Mouse (Mus musculus) MEL (cell line): Measurements from ENCODE around the gene Jag2. TPM values are rescaled to one million over a fixed set of nuclear protein-coding genes. Genes with fewer than 3 reads are reported as not detected.

Source experiments
- DNase-seq: peaks from one replicate; pipeline ENCODE4 v3.0.0; 2011; ENCODE audit warnings: low read depth, low spot score
- H3K27ac ChIP-seq: 2 replicates; pipeline ENCODE4 v1.5.1; 2012; ENCODE audit warnings: low read depth, mild to moderate bottlenecking, control low read depth, low read length, moderate library complexity; ENCODE audit not compliant: control insufficient read depth
- H3K27me3 ChIP-seq, 2 experiments: fragments of 150-350 bp in 1 of 2; sonication (generic) in 1 of 2; 2 replicates each; pipeline ENCODE4 v1.6.1; 2012; ENCODE audit warnings: low read length in 2 of 2, mild to moderate bottlenecking in 2 of 2, improper control_type of control experiment in 1 of 2, moderate library complexity in 1 of 2; ENCODE audit not compliant: insufficient read depth in 2 of 2, control insufficient read depth in 1 of 2
- H3K36me3 ChIP-seq, 2 experiments: 2 replicates each; pipeline ENCODE4 v1.6.1; 2012 to 2014; ENCODE audit warnings: low read length in 2 of 2, improper control_type of control experiment in 1 of 2, inconsistent platforms in 1 of 2, mild to moderate bottlenecking in 1 of 2; ENCODE audit not compliant: insufficient read depth in 2 of 2, control insufficient read depth in 1 of 2
- H3K4me1 ChIP-seq, 2 experiments: fragments of 150-350 bp in 1 of 2; sonication (generic) in 1 of 2; 2 replicates each; pipeline ENCODE4 v1.6.1; 2012; ENCODE audit warnings: low read length in 2 of 2, improper control_type of control experiment in 1 of 2, mild to moderate bottlenecking in 1 of 2; ENCODE audit not compliant: insufficient read depth in 2 of 2, control insufficient read depth in 1 of 2
- H3K4me3 ChIP-seq, 2 experiments: fragments of 150-350 bp in 1 of 2; sonication (generic) in 1 of 2; 2 replicates each; pipeline ENCODE4 v1.5.1; 2012; ENCODE audit warnings: low read depth in 2 of 2, low read length in 2 of 2, mild to moderate bottlenecking in 2 of 2, moderate library complexity in 2 of 2, control low read depth in 1 of 2, improper control_type of control experiment in 1 of 2; ENCODE audit not compliant: control insufficient read depth in 1 of 2, insufficient read depth in 1 of 2
- H3K79me2 ChIP-seq: 2 replicates; pipeline ENCODE4 v1.6.1; 2012; ENCODE audit warnings: mild to moderate bottlenecking, low read length, moderate library complexity; ENCODE audit not compliant: control insufficient read depth, poor library complexity, insufficient read depth
- H3K9ac ChIP-seq: 2 replicates; pipeline ENCODE4 v1.6.1; 2012; ENCODE audit warnings: low read depth, mild to moderate bottlenecking, control low read depth, low read length, moderate library complexity; ENCODE audit not compliant: control insufficient read depth, poor library complexity, severe bottlenecking
- H3K9me3 ChIP-seq: fragments of 150-350 bp; sonication (generic); replicated peaks from 2 replicates; pipeline ENCODE4 v1.6.1; 2012; ENCODE audit warnings: mild to moderate bottlenecking, low read length, improper control_type of control experiment, moderate library complexity; ENCODE audit not compliant: insufficient read depth
- CTCF ChIP-seq, 3 experiments: IDR thresholded peaks in 2 of 3; conservative IDR thresholded peaks in 1 of 3; 2 replicates each; pipeline ENCODE4 v1.5.1; 2011 to 2012; ENCODE audit warnings: low read length in 3 of 3, low read depth in 2 of 3, mild to moderate bottlenecking in 2 of 3, improper control_type of control experiment in 1 of 3, inconsistent platforms in 1 of 3, mixed read lengths in 1 of 3, moderate library complexity in 1 of 3; ENCODE audit not compliant: control insufficient read depth in 1 of 3, insufficient read depth in 1 of 3, poor library complexity in 1 of 3, severe bottlenecking in 1 of 3
- EP300 ChIP-seq, 2 experiments: IDR thresholded peaks; 2 replicates each; pipeline ENCODE4 v1.6.1; 2011; ENCODE audit warnings: improper control_type of control experiment in 2 of 2, low read length in 2 of 2, low read depth in 1 of 2, mild to moderate bottlenecking in 1 of 2
- GABPA ChIP-seq: IDR thresholded peaks from 2 replicates; pipeline ENCODE4 v1.6.1; 2012; ENCODE audit warnings: low read depth, mild to moderate bottlenecking, inconsistent platforms, low read length, improper control_type of control experiment, moderate library complexity
- MAZ ChIP-seq: IDR thresholded peaks from 2 replicates; pipeline ENCODE4 v1.6.1; 2012; ENCODE audit warnings: low read depth, mild to moderate bottlenecking, inconsistent platforms, low read length, improper control_type of control experiment
- MYB ChIP-seq: IDR thresholded peaks from 2 replicates; pipeline ENCODE4 v1.6.1; 2011; ENCODE audit warnings: mild to moderate bottlenecking, low read depth, low read length, improper control_type of control experiment
- NELFE ChIP-seq: IDR thresholded peaks from 2 replicates; pipeline ENCODE4 v1.6.1; 2011; ENCODE audit warnings: low read depth, low read length, improper control_type of control experiment
- NRF1 ChIP-seq: IDR thresholded peaks from 2 replicates; pipeline ENCODE4 v1.6.1; 2014; ENCODE audit warnings: low read depth, mild to moderate bottlenecking, inconsistent platforms, low read length, improper control_type of control experiment, moderate library complexity; ENCODE audit not compliant: poor library complexity, insufficient read depth, severe bottlenecking
- POLR2A ChIP-seq, 2 experiments: IDR thresholded peaks; 2 replicates each; pipeline ENCODE4 v1.6.1; 2011 to 2012; ENCODE audit warnings: low read length in 2 of 2, mild to moderate bottlenecking in 2 of 2, control low read depth in 1 of 2, improper control_type of control experiment in 1 of 2, low read depth in 1 of 2, moderate library complexity in 1 of 2; ENCODE audit not compliant: control insufficient read depth in 1 of 2, insufficient read depth in 1 of 2, poor library complexity in 1 of 2
- POLR2AphosphoS2 ChIP-seq: IDR thresholded peaks from 2 replicates; pipeline ENCODE4 v1.6.1; 2011; ENCODE audit warnings: low read length, improper control_type of control experiment
- POLR2AphosphoS5 ChIP-seq: IDR thresholded peaks from 2 replicates; pipeline ENCODE4 v1.6.1; 2012; ENCODE audit warnings: low read depth, borderline replicate concordance, mild to moderate bottlenecking, inconsistent platforms, low read length, moderate library complexity, mixed read lengths
- RAD21 ChIP-seq: IDR thresholded peaks from 2 replicates; pipeline ENCODE4 v1.6.1; 2011; ENCODE audit warnings: mild to moderate bottlenecking, low read depth, low read length, improper control_type of control experiment
- SIN3A ChIP-seq: IDR thresholded peaks from 2 replicates; pipeline ENCODE4 v1.6.1; 2012; ENCODE audit warnings: low read length, improper control_type of control experiment, inconsistent platforms
- SMC3 ChIP-seq: IDR thresholded peaks from 2 replicates; pipeline ENCODE4 v1.6.1; 2011; ENCODE audit warnings: low read depth, low read length, improper control_type of control experiment
- TBP ChIP-seq: IDR thresholded peaks from 2 replicates; pipeline ENCODE4 v1.8.0; 2011; ENCODE audit warnings: low read depth, low read length, improper control_type of control experiment
- TCF12 ChIP-seq: IDR thresholded peaks from 2 replicates; pipeline ENCODE4 v1.6.1; 2014; ENCODE audit warnings: low read depth, mild to moderate bottlenecking, inconsistent platforms, low read length, improper control_type of control experiment, moderate library complexity
- ZC3H11A ChIP-seq: IDR thresholded peaks from 2 replicates; pipeline ENCODE4 v1.6.1; 2012; ENCODE audit warnings: low read depth, mild to moderate bottlenecking, inconsistent platforms, low read length, improper control_type of control experiment
- ZNF384 ChIP-seq: IDR thresholded peaks from 2 replicates; pipeline ENCODE4 v1.6.1; 2012; ENCODE audit warnings: low read depth, mild to moderate bottlenecking, inconsistent platforms, low read length, improper control_type of control experiment
- polyA plus RNA-seq, 2 experiments: library from polyadenylated mRNA; stranded (reverse) in 1 of 2; unstranded in 1 of 2; fragments of >175 nt in 1 of 2; fragments of >200 nt in 1 of 2; gene quantifications; 2 replicates each; pipeline versions ENCODE4 v1.2.1 to v1.2.4; 2012; ENCODE audit warnings: low replicate concordance in 2 of 2, low read depth in 1 of 2; ENCODE audit not compliant: insufficient read length in 2 of 2, insufficient read depth in 1 of 2, missing spikeins in 1 of 2
- total RNA-seq: library from RNA; depleted of rRNA; stranded (reverse); fragments of 300-350 nt; gene quantifications from 2 replicates; pipeline ENCODE4 v1.2.3, GENCODE M21; 2012

Jag2 gene
- total and polyA plus RNA-seq, 3 experiments, result 1.0 to 3.9 TPM; not detected in 1

DNA sequence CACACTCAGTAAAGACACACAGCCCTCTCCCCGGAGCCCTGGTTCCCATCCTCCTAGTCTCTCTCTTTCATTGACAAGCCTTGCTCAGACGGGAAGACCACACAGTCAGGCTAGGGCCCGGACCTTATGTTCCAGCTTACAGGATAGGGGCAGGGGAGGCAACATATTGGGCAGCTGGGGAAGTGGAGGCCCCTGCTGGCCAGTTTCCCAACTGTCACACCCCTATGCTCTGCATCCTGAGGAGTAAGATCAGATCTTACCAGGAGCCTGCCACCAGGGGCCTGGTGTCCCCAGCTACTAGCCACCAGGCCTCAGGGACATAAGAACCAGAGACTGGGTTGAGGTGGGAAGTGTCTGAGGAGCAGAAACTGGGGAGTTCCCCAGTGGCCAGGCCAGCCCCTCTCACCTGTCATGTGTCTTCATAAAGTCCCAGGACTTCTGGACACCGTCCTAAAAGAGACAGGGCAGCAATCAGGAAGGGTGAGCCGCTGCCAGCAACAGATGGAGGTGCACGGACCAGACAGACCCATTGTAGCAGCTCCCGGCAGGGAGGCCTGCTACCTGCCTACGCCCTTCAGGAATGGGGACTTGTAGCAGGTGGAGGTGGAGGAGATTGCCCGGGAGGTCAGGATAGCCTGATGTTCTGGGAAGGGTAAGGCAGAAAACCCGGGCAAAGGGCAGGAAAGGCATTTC, 9.4 kb upstream of the Jag2 start:
- no peak for TF ChIP-seq NELFE
- TF ChIP-seq SMC3, result peak; percentile 52
- peak; percentile 58 for TF ChIP-seq RAD21
- no peak for TF ChIP-seq ZC3H11A
- 0 out of 2 replicates have a peak, but pooled peaks have one; percentile 21 for TF ChIP-seq SIN3A
- TF ChIP-seq POLR2AphosphoS5, result no peak
- peak; percentile 62 to 73 (median 71) for TF ChIP-seq CTCF (IDR thresholded peaks at IDR 0.05 in 2 of 3, conservative IDR thresholded peaks at IDR 0.05 in 1 of 3; ENCODE audit: control insufficient read depth in 1 of 3, insufficient read depth in 1 of 3, low read depth in 2 of 3, low read length in 3 of 3, poor library complexity in 1 of 3, severe bottlenecking in 1 of 3)
- no peak for TF ChIP-seq TCF12
- peak; percentile 69 for DNase-seq
- peaks cover 9 to 14% of the 10 kb centered on the region in 2 experiments for H3K4me1 ChIP-seq
- H3K4me3 ChIP-seq, result no peak overlapping the region
- H3K9me3 ChIP-seq, result no peaks in the 10 kb centered on the region
- peaks cover 0 to 6% of the 10 kb centered on the region in 2 experiments; a peak in 2 of 4 replicates for H3K36me3 ChIP-seq
- no peak overlapping the region for H3K9ac ChIP-seq
- no peaks in the 10 kb centered on the region for H3K27me3 ChIP-seq
- H3K27ac ChIP-seq, result no peak overlapping the region
- peaks cover 3% of the 10 kb centered on the region; the same call in 1 of the 2 replicates for H3K79me2 ChIP-seq

- no peak overlapping the region for H3K4me3 ChIP-seq
- H3K36me3 ChIP-seq, result peaks cover 0 to 6% of the 10 kb centered on the region in 2 experiments; a peak in 2 of 4 replicates
- no peaks in the 10 kb centered on the region for H3K9me3 ChIP-seq
- peaks cover 9 to 14% of the 10 kb centered on the region in 2 experiments for H3K4me1 ChIP-seq
- no peaks in the 10 kb centered on the region for H3K27me3 ChIP-seq
- no peak overlapping the region for H3K27ac ChIP-seq
- TF ChIP-seq NRF1 (no peak), POLR2A (IDR thresholded peaks at IDR 0.05; ENCODE audit: control insufficient read depth in 1 of 2, insufficient read depth in 1 of 2, low read depth in 1 of 2, low read length in 2 of 2, poor library complexity in 1 of 2) (no peak), GABPA (no peak), ZNF384 (no peak), POLR2AphosphoS2 (no peak), TBP (no peak), MAZ (no peak), EP300 (IDR thresholded peaks at IDR 0.05; ENCODE audit: low read depth in 1 of 2, low read length in 2 of 2) (no peak), MYB (no peak)
- DNase-seq, result no peak
- H3K9ac ChIP-seq, result no peak overlapping the region
- H3K79me2 ChIP-seq, result peaks cover 3% of the 10 kb centered on the region; the same call in 1 of the 2 replicates
These were observed 8.8 kb upstream of the Jag2 start for GRCm38 (mm10) chr12:112938366-112938765.
